Mouse (Mus musculus) lung, postnatal 10 days (tissue): ENCODE measurements around the gene Pced1b.

Source experiments
- DNase-seq: peaks from one replicate; pipeline ENCODE4 v3.0.0; 2021

Pced1b gene

GRCm38 (mm10) chr15:97406105-97406504 lies 159.2 kb downstream of the Pced1b start:
- no peak for DNase-seq

- DNase-seq, result peak; percentile 53
These were observed 160.9 kb downstream of the Pced1b start for GRCm38 (mm10) chr15:97407496-97408454.

GRCm38 (mm10) chr15:97411136-97411535 lies 164.2 kb downstream of the Pced1b start:
- no peak for DNase-seq

GRCm38 (mm10) chr15:97411671-97412070 lies 164.8 kb downstream of the Pced1b start:
- DNase-seq, result no peak

- DNase-seq, result no peak
These were observed 165.4 kb downstream of the Pced1b start for GRCm38 (mm10) chr15:97412308-97412707.

- no peak for DNase-seq
These were observed 166.0 kb downstream of the Pced1b start for GRCm38 (mm10) chr15:97412861-97413260.

GRCm38 (mm10) chr15:97414718-97415413 lies 168.0 kb downstream of the Pced1b start:
- DNase-seq, result no peak

GRCm38 (mm10) chr15:97415426-97415946 lies 168.6 kb downstream of the Pced1b start:
- no peak for DNase-seq

- no peak for DNase-seq
These were observed 173.4 kb downstream of the Pced1b start for GRCm38 (mm10) chr15:97420292-97420691.

GRCm38 (mm10) chr15:97421533-97421932 lies 174.6 kb downstream of the Pced1b start:
- no peak for DNase-seq

GRCm38 (mm10) chr15:97422212-97422944 lies 175.5 kb downstream of the Pced1b start:
- no peak for DNase-seq

- DNase-seq, result peak; percentile 40
These were observed 177.5 kb downstream of the Pced1b start for GRCm38 (mm10) chr15:97424375-97424774.

GRCm38 (mm10) chr15:97424961-97425360 lies 178.1 kb downstream of the Pced1b start:
- no peak for DNase-seq

GRCm38 (mm10) chr15:97429201-97429900 lies 182.4 kb downstream of the Pced1b start:
- no peak for DNase-seq

GRCm38 (mm10) chr15:97431533-97431932 lies 184.6 kb downstream of the Pced1b start:
- DNase-seq, result no peak

GRCm38 (mm10) chr15:97432221-97432620 lies 185.3 kb downstream of the Pced1b start:
- no peak for DNase-seq
